Mouse (Mus musculus) T-cell, adult 2 months (primary cell): ENCODE measurements around the gene Tmod2.
"Not testable (repeated sequence)": the region's sequence is repeated elsewhere in the genome, so short reads cannot be mapped to it uniquely, and the experiment has no call there.

Experiments
- DNase-seq: peaks from one replicate; pipeline ENCODE4 v3.0.0; 2022; ENCODE audit warnings: low spot score

Gene Tmod2

DNA sequence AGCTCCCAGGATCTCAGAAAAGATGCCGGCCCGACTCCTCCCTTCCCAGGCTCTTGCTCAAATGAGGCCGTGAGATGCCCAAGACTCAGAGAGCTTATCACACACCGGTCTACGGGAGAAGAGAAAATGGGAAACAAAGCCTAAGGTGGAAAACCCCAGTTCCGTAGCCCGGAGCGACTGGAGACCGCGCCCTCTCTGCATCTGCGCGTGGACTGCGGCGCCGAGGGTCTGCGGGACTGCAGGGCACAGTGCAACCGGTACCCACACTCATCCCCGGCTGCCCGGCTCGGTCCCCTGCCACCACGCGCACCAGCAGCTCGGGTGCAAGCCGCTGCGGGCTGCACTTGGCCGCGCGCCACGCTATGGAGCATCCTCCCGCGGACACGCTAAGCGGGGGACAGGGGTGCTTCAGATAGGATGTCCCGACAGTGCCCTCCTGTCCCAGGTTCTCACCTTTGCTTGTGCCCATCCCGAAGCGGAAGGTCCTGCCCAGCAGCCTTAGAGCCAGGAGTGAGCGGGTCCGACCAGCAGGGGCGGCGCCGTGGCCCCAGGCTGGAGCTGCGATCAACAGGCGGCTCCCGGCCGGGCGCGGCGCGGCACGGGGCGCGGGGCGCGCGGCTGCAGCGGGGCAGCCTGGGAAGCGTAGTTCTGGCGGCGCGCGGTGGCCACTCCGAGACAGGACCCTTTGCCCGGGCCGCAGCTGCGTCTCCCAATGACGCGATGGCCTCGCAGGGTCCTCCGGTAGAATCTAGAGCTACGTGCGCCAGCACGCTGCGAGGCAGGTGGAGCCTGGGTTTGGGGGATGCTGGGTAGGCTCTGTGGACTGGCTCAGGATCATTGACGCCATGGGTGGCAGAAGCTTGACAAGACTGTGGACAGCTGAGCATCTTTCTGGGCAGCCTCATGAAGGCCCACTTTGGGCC lies at the start of gene Tmod2:
Gene Tmod2, minus strand, starts transcription at position 755 of the 923 bp plus-strand sequence.
- DNase-seq: no peak

DNA sequence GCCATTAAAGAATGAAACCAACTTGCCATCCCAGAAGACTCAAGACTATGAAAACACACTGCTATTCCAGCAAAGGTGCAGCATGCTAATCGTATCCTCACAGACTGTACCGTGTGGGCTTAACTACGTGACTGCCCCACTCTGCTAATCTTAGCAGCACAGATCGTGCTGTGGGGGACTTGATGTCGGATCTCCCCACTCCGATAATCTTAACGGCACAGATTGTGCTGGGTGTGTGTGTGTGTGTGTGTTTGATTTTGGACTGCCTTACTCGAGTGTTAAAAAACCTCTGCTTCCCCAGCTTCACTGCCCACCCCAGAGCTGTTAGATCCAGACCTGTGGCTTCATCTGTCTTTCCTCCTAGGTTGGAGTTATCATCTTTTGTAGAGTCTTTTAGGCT lies 49.8 kb upstream of the Tmod2 start:
- DNase-seq: no peak

DNA sequence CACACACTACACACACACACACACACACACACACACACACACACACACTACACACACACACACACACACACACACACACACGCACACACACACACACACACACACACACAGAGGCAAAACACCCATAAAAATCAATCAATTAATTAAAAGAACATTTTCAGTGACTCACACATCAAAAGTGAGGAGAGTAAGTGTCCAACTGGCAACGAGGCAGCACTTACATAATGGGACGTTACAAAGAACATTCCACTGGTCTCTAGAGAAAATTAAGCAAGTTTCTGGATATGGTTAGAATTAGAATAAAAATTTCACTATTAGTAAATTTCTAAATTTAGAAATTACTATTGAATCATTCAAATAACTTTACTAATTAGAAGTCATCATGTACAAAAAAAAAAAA lies 45.3 kb upstream of the Tmod2 start:
- DNase-seq: not testable (repeated sequence)

DNA sequence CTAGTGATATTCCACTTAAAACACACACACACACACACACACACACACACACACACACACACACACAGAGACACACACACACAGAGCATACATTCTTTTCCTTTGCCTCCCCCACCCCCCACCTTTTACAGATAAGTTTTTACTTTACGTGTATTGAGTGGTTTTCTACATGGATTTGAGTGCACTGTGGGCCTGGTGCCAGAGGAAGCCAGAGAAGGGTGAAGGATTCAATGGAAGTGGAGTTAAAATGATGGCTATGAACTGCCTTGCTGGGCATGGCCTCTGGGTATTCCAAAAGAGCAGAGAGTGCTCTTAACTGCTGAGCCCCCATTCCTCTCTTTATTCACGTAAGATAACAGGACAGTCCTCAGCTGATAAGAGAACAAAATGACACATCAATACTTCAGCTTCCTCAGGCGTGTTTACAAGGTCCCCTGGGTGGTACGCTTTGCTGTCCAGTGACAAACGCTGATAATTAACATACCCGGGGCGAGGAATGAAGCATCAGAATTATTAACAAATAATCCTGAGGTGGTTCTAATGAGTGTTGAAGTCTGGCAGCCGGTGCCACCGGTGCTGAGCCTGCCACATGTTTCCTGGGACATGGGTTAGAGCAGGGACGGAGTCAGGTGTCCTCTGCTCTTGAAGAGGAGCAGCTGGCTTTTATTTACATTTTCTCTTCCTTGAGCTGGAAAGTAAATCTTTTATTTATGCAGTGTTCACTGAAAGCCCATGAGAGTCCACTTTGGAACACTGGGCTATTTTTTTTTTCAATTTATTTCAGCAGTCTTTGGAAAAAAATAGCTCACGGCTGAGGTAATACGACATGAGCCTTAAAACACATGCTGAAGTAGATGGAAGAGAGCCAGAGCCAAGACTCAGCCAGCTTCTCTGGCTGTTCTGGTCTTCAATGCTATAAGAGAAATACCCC lies 43.1 kb upstream of the Tmod2 start:
- DNase-seq: no peak

DNA sequence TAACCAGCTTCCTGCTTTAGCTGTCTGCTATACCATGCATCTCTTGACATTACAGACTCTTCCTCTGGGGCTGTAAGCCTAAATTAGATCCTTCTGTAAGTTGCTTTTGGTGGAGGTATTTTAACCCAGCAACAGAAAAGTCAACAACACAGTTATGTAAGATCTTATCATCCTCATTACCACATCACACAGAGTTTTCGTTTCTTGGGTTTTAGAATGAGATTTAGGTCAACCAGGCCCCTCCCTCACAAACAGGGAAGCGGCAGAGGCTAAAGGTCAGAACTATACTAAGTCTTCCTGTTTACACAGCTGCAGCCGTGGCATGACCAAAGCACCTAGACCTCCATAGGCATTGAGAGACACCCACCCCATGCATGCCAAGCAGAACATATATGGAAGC lies 34.3 kb upstream of the Tmod2 start:
- peak; percentile 23 for DNase-seq

DNA sequence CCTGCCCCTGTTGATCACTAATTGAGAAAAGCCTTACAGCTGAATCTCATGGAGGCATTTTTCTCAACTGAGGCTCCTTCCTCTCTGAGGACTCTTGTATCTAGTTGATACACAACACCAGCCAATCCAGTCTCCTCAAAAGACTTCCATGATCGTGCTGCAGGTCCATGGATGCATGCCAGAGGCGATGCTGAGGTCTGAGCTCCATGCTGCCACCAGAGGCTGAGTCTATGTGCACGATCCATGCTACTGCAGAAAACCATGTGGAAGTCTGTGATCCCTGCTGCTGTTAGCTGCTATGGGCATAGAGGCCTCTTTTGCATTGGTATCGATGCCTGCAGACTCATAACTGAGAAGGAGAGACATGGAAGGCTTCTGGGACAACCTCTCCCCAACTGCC lies 23.1 kb upstream of the Tmod2 start:
- no peak for DNase-seq

DNA sequence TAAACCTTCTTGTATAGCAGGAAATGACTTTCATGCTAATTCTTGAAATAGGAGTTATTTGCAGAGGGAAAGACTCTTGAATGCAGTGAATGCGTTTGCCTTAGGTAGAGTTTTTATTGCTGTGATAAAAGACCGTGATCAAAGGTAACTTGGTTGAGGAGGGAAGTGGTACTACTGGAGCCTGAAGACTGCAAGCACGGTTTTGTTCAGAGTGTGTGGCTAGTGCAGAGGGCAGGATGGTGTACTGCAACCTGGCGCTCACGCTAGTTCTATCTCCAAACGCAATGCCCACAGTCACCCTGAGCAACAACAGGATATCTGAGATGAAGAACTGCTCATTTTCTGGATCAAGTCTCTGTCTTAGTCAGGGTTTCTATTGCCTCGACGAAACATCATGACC lies 22.5 kb upstream of the Tmod2 start:
- DNase-seq: no peak

DNA sequence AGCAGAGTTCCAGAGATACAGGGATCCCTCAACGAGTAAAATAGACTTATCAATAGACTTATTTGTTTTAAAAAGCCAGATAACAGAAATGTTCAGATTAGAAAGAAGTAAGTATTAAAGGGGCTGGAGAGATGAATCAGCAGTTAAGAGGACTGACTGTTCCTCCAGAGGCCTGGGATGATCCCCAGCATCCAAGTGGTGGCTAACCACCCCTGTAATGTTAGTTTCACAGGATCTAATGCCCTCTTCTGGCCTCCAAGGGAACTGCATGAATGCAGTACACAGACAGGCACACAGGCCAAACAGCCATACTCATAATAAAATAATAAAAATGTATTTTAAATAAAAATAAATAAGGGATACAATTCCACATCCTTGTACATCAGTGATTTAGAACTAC lies 21.8 kb upstream of the Tmod2 start:
- DNase-seq: no peak

DNA sequence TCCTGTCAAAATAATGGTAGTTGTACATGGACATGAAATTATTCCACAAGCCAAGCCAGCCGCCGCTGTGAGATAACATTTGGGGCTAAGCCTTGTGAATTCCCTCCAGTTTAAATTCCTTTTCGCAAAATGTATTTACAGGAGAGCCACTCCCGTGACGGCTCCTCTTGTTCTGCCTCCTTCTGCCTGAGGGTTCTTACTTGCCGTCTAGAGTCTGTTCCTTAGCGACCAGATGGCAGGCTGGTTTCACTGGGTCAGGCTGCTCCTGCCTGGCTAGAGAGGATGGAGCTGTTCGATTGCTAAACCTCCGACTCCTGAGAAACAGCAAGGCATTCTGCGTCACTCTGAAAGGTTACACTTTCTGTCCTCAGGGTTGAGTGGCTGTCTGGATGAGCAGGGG lies 21.0 kb upstream of the Tmod2 start:
- no peak for DNase-seq

DNA sequence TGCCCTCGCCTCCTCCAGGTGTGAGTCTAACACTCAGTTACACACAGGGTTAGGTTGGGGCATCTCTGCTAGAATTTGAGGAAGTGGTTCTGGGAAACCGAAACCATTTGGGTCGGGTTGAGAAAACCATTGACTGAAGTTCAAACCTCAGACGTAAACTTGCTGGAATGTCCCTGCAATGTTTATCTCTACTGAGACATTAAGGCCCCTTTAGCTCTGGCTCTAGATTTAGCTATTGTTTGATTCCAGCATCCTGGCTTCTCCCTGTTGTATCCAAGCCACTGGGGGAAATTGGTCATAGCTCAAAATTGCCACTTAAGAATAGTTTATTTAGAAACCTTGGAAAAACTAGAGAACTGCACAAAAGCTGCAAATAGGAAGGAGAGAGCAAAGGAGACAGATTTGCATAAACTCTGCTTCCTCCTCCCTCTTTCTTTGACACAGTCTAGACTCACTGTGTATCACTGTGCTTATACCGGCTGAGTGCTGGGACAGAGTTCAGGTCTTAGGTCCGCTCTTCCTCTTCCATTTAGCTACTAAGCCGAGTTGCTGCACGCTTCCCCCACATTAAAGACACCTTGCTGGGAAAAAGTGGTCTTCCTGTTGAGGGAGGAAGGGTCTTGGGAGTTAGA lies 19.8 kb upstream of the Tmod2 start:
- DNase-seq: peak; percentile 10

DNA sequence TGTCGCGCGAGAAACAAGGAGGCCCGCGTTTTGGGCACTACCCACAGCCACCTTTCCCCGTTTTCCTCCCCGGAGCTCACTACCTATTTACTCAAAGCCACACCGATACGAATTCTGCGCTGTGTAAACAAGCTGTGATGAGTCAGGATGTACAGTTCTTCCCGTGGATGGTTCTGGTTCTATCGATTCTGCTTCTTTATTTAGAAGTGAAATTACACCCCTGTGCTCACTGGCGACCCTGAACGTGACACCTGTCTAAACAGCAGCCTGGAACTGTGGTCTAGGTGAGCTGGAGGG lies 15.1 kb upstream of the Tmod2 start:
- DNase-seq: no peak

DNA sequence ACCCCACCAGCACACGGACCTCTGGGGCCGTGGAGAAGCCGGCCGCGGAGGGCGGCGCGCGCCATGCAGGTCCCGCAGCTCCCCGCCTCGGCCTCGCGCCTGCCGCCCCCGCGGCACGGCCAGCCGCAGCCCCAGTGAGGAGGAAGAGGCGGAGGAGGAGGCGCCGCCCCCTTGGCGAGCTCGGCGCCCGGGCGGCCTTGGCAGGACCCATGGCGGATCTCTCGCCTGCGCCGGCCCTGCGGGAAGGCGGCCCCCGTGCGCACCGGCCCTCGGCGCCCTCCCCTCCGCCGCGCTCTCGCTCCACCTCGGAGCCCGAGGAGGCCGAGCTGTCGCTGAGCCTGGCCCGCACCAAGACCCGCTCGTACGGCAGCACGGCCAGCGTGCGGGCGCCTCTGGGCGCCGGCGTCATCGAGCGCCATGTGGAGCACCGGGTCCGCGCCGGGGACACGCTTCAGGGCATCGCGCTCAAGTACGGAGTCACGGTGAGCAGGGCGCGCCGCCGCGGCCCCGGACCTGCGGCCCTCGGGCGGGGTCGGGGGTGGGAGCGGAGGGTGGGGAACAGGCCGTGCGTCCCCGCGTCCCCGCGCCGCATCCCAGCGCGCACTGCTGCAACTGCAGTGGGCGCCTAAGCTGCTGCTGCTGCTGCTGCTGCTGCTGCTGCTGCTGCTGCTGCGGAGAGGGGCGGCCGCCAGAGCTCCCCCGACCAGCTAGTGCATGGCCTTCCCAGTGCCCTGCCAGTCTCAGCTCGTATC lies 14.6 kb upstream of the Tmod2 start, which contains the start of gene Lysmd2:
Gene Lysmd2, plus strand, starts transcription at position 186 of the 752 bp plus-strand sequence.
- peak; percentile 20 for DNase-seq

DNA sequence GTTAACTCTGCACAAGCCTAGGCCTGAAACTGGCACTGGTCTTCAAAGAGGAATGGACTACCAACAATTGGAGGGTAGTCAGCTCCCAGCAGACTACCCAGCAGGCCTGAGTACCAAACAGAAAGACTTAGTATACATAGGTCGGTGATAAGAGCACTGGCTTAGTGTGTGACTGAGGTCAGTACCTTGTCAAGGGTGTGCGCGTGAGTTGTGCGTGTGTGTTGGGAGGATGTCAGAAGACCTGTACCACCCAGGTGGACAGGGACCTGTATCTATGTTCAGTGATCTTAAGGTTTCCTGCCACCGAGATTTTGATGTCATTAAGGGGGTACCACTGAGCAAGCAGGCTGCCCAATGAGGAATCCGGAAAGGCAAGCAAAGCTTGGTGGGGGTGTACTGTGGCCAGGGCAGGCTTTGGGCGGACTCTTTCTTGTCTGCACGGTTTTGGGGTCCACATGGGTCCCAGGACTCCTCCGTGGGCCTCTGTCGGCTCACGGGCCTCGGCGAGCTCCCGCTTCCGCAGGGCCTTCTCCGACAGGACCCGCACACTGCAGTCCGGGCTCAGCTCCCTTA lies 13.9 kb upstream of the Tmod2 start:
- no peak for DNase-seq

DNA sequence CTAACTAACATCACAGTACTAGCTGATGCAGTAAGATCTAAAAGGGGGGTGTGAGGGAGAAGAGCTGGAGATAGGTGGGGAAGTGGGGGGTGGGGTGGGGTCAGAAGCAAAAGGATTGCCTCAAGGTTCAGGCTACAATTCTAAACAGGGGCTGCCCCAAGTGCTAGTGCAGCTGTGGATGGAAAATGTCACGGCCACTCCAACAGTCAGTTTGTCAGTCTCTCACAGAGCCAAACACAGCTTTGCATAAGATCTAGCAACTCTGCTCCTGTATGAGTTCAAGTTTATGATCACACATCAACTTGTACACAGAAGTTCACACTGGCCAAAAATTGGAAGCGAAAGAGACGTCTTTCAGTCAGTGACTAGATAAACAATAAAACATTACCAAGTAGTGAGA lies 10.3 kb upstream of the Tmod2 start:
- no peak for DNase-seq

DNA sequence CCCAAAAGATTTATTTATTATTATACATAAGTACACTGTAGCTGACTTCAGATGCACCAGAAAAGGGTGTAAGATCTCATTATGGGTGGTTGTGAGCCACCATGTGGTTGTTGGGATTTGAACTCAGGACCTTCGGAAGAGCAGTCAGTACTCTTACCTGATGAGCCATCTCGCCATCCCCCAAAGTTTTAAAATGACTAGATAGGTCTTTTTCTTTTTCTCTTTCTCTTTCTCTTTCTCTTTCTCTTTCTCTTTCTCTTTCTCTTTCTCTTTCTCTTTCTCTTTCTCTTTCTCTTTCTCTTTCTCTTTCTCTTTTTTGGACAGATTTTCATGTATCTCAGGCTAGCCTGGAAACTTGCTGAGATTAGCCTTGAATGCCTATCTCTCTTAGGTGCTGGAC lies 8.6 kb upstream of the Tmod2 start:
- not testable (repeated sequence) for DNase-seq

DNA sequence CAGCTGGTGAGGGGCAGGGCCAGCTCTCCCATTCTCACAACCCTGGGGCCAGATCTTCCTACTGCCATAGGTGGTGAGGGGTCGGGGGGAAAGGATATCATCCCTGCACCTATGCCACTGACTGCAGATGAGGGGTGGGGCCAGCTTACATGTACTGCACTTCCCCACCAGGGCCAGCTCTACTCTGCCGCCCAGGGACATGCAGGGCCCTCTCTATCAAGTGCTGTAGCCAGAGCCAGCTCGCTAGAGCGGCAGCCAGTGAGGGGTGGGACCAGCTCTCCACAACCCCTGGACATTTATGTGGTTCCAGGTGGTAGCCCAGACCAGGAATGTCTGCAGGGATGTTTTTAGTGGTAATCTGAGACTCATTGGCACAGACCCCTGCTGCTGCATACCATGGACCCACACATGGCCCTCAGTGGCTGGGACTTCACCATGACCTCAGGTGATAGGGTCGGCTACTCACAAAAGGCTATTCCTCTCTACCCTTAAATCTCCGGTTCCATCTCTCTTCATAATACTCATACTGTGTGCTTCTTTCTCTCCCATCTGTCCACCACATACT lies 7.8 kb upstream of the Tmod2 start:
- DNase-seq: no peak

DNA sequence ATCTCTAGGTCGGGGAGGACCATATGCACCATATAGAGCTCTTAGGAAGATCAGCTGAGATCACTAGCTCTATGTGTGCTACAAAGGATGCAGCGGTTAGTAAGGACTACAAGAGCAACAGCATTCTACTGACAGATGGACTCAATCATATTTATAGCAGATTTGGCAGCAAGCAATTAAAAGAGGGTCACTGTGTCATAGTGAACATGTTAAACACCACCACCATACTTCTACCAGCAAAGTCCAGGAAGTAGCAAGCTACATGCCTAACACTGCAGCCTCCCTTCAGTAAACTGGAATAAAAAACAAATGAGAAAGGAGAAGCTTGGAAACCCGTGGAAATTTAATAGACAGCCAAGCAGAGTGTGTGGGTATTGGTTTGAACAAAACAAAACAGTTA lies 5.4 kb upstream of the Tmod2 start:
- DNase-seq: no peak

DNA sequence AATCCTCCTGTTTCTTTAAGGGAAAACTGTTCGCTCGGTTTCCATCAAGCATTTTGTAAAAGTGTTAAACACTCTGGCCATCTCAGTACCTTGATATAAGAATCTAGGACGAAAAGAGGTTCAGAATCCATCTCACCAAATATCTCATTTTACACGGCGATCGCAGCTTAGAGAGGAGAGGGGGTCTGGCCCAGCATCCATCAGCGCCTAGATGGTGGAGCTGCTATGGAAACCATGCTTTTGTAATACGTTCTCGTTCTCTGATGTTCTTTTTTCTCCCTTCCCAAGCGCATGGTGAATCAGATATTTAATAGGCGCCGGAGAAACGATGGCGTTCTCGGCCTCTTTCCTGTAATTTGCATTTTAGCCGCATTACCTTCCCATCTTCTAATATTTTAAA lies 1.2 kb downstream of the Tmod2 start:
- DNase-seq: no peak

DNA sequence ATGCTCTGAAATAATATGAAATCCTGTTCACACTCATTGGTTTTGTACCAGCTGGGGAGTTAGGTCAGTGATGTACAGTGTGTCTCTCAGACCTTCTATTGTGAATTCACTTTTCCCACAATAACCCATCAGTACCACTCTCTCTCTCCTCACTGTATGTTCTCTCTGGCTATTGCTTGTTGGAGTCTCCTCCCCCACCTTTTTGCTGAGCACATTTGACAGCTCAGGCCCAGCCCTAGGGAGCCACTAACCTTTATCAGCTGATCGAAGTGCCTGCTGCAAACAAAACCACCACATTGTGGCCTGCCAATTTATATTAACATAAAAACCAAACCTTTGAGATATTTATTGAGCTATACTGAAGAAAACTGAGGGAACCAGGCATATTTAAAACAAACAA lies 1.6 kb downstream of the Tmod2 start:
- no peak for DNase-seq

DNA sequence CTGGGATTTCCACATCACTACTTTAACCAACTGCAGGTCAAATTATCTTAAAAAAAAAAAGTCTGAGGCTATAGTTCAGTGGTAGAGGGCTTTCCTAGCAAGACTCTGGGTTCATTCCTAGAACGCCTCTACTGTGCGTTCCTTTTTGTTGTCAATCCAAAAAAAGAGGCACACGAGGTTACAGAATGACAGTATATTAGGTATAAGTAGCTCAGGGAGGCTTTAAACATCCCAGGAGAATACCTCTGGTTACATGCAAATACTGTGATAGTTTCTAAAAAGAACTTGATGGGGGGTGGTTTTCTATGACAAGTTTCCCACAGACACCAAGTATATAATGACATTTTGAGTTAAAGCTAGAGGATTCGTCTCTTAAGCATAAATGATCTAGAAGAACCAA lies 3.6 kb downstream of the Tmod2 start:
- DNase-seq: no peak

DNA sequence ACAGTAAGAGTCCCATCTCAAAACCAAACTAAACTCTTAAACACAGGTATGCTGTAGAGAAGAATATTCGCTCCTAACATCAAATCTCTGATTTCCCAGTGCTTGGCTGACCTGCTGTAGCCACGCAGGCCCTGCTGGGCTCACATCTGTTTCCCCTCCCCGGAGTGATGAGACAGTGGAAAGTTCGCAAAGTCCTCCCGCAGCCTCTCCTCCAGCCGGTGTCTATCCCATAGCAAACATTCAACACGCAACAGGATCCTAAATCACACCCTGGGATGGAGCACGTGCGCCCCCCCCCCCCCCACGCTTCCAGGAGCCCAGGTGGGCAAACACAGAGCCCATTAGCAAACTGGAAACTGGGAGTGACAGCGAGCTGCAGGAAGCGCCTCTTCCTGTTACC lies 9.6 kb downstream of the Tmod2 start:
- no peak for DNase-seq
